Mouse (Mus musculus): Measurements from ENCODE around the gene Cryba4.

Cryba4 gene

DNA sequence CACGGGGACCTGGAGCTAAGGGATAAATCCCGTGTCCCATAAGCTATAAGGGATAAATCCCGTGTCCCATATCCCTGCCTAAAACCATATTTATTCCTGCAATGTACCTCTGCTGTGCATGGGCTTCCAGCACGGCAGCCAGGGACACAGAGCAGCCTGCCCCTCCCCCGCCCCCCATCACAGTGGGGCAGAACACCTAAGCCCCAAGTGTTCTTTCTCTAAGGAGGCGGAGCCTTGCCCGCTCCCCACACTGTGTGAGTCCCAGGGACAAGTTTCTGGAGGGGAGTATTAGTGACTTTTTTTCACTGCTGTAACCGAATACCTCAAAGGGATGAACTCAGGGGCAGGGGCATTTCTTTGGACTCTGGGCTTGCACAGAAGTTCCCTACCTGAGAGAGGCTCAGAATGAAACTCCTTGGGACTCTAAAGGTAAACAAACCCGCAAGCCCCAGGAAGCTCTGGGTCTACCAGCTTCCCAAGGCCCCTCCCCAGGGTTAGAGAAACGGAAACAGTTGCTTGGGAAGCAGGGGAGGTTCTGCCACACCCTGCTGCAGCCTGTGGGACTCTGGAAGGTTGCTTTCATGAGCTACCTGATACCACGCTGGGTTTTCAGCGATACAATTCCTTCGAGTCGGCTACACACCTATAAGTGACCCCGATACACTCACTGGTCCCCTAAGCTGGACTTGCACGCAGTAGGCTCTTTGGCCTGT is 45.6 kb downstream of the Cryba4 start:
- DNase-seq (ENCODE audit: low spot score): no peak

GRCm38 (mm10) chr5:112199656-112200055 is 52.7 kb downstream of the Cryba4 start:
- DNase-seq (ENCODE audit: low spot score): no peak

All from embryo, embryonic 10 days (tissue).